In genomic region chr11:119084446-119085278, GRCm38 (mm10) we compare ENCODE assay signal across 9 mouse cellular contexts. TPM values are rescaled to one million over a fixed set of nuclear protein-coding genes. Genes with fewer than 3 reads are reported as not detected.
DNase-seq lines count a peak whose midpoint lies in the region; ATAC-seq and TF ChIP-seq lines count a peak whose summit lies in the region.
"Had no signal": no experiment of that assay in that cellular context is flagged by ENCODE, and none has a peak within 500 bp of the region (broad histone marks: within the 10 kb centered on the region; RNA-seq: fewer than 3 reads in every experiment).

No protein-coding gene starts in this region.

- peak; percentile 56 for DNase-seq in cerebellum, adult 11-12 months
- DNase-seq in cerebellum, postnatal 4 days (ENCODE audit: low spot score in 2 of 2): no peak
- peak; percentile 60 for DNase-seq in adrenal gland, adult 2 months
- peak; percentile 56 for DNase-seq in hindbrain, embryonic 10.5 days (ENCODE audit: low spot score)
- DNase-seq in left cerebral cortex, adult 2 months (ENCODE audit: extremely low spot score in 1 of 2, low spot score in 2 of 2): peak; percentile 42 to 50
- peak; percentile 63 for DNase-seq in midbrain, embryonic 10.5 days (ENCODE audit: low spot score)
- DNase-seq in thymus, adult 2 months: peak; percentile 66

- no peak for TF ChIP-seq CTCF in left cerebral cortex, adult 2 months (IDR thresholded peaks at IDR 0.05)
- TF ChIP-seq CTCF in thymus, adult 2 months (IDR thresholded peaks at IDR 0.05; ENCODE audit: borderline replicate concordance, control insufficient read depth, extremely low read depth, insufficient read depth, low read length, poor library complexity): no peak

- H3K9ac ChIP-seq in embryonic facial prominence, embryonic 13.5 days: peak overlapping the region; percentile 94

- H3K27ac ChIP-seq in embryonic facial prominence, embryonic 13.5 days: peak overlapping the region; percentile 98
- H3K27ac ChIP-seq in hindbrain, embryonic 10.5 days: peak overlapping the region; percentile 97
- peak overlapping the region; percentile 97 for H3K27ac ChIP-seq in left cerebral cortex, adult 2 months
- H3K27ac ChIP-seq in midbrain, embryonic 10.5 days (replicated peaks): peak overlapping the region; percentile 97
- peak overlapping the region; percentile 91 for H3K27ac ChIP-seq in thymus, adult 2 months (ENCODE audit: control insufficient read depth, insufficient read depth, low read length)

- peaks cover 80% of the 10 kb centered on the region for H3K4me1 ChIP-seq in embryonic facial prominence, embryonic 13.5 days
- peaks cover 90% of the 10 kb centered on the region for H3K4me1 ChIP-seq in hindbrain, embryonic 10.5 days (replicated peaks)
- peaks cover 95% of the 10 kb centered on the region for H3K4me1 ChIP-seq in midbrain, embryonic 10.5 days
- H3K4me1 ChIP-seq in thymus, adult 2 months (replicated peaks; ENCODE audit: control insufficient read depth, insufficient read depth, low read length): peaks cover 68% of the 10 kb centered on the region

- H3K9me3 ChIP-seq in embryonic facial prominence, embryonic 13.5 days: no peaks in the 10 kb centered on the region
- H3K9me3 ChIP-seq in hindbrain, embryonic 10.5 days: no peaks in the 10 kb centered on the region
- no peaks in the 10 kb centered on the region for H3K9me3 ChIP-seq in midbrain, embryonic 10.5 days (replicated peaks)

- peaks cover 67% of the 10 kb centered on the region for H3K27me3 ChIP-seq in embryonic facial prominence, embryonic 13.5 days
- peaks cover 87% of the 10 kb centered on the region for H3K27me3 ChIP-seq in hindbrain, embryonic 10.5 days (ENCODE audit: insufficient read depth, poor library complexity, severe bottlenecking)
- peaks cover 87% of the 10 kb centered on the region for H3K27me3 ChIP-seq in midbrain, embryonic 10.5 days (ENCODE audit: low read depth, poor library complexity, severe bottlenecking)
- peaks cover 10% of the 10 kb centered on the region; the same call in 1 of the 2 replicates for H3K27me3 ChIP-seq in thymus, adult 2 months (ENCODE audit: control insufficient read depth, insufficient read depth, low read length)

- H3K4me2 ChIP-seq in embryonic facial prominence, embryonic 13.5 days: peak overlapping the region; percentile 88

- under 1% methylated on average over 17 of the region's 18 CpGs for WGBS in embryonic facial prominence, embryonic 13.5 days
- under 1% methylated on average over 18 of the region's 18 CpGs for WGBS in hindbrain, embryonic 10.5 days
- WGBS in midbrain, embryonic 10.5 days: 1% methylated on average over 18 of the region's 18 CpGs
- WGBS in thymus, adult 2 months: under 1% methylated on average over 18 of the region's 18 CpGs

- H3K36me3 ChIP-seq in embryonic facial prominence, embryonic 13.5 days: peaks cover 25% of the 10 kb centered on the region
- H3K36me3 ChIP-seq in hindbrain, embryonic 10.5 days: peaks cover 11% of the 10 kb centered on the region
- peaks cover 15% of the 10 kb centered on the region for H3K36me3 ChIP-seq in midbrain, embryonic 10.5 days
- peaks cover 24% of the 10 kb centered on the region for H3K36me3 ChIP-seq in thymus, adult 2 months (ENCODE audit: control insufficient read depth, insufficient read depth, low read length)
- H3K36me3 ChIP-seq: G1E had no signal

- intact Hi-C loops in left cerebral cortex, adult 2 months (cut with DNase I): loop anchor here (1.0 kb wide), 1 partner anchor 43 kb away; no protein-coding TSS in a partner anchor

- TF ChIP-seq POLR2A in thymus, adult 2 months (IDR thresholded peaks at IDR 0.05; ENCODE audit: control insufficient read depth, extremely low read depth, insufficient read depth, low read length, poor library complexity): no peak; the same call in 1 of the 2 replicates

- no peak for ATAC-seq in embryonic facial prominence, embryonic 13.5 days (ENCODE audit: insufficient number of reproducible peaks, insufficient read depth, low FRiP score, low TSS enrichment, low read depth)

- H3K4me3 ChIP-seq in embryonic facial prominence, embryonic 13.5 days: peak overlapping the region; percentile 81
- H3K4me3 ChIP-seq in hindbrain, embryonic 10.5 days: peak overlapping the region; percentile 88
- H3K4me3 ChIP-seq in left cerebral cortex, adult 2 months: peak overlapping the region; percentile 86
- H3K4me3 ChIP-seq in midbrain, embryonic 10.5 days: peak overlapping the region; percentile 84
- peak overlapping the region; percentile 64 for H3K4me3 ChIP-seq in thymus, adult 2 months (ENCODE audit: control insufficient read depth, insufficient read depth, low read length)

RNA-seq across cellular contexts. Expression of gene Cbx4, which starts 1.4 kb away (rescaled TPM):
- 100 to 1,000 TPM; 144 to 197 TPM for total RNA-seq in adrenal gland, adult 2 months (2021)
- 89.0 and 127 TPM in 2 replicates for polyA plus RNA-seq in adrenal gland, adult 2 months (2012; rRNA removed)
- 13.0 and 14.4 TPM in 2 replicates for polyA plus RNA-seq in embryonic facial prominence, embryonic 13.5 days (2015; fragmentation: Nextera tagmentation; extraction: Ambion mirVana)
- 4.4 and 8.2 TPM in 2 replicates for polyA plus RNA-seq in hindbrain, embryonic 10.5 days (2016; fragmentation: Nextera tagmentation; extraction: Ambion mirVana)
- 10 to 100 TPM; 51.4 to 54.3 TPM for total RNA-seq in left cerebral cortex, adult 2 months (2021)
- 5.1 and 7.1 TPM in 2 replicates for polyA plus RNA-seq in midbrain, embryonic 10.5 days (2016; fragmentation: Nextera tagmentation; extraction: Ambion mirVana)
- 54.7 and 56.8 TPM in 2 replicates for polyA plus RNA-seq in thymus, adult 2 months (2012; rRNA removed)
- total RNA-seq: G1E had no signal

RNA-seq across cellular contexts. Expression of gene Cbx8, which starts 43.9 kb away (rescaled TPM):
- total RNA-seq in adrenal gland, adult 2 months (2021): 10 to 100 TPM; 16.3 to 22.9 TPM
- 11.3 and 12.2 TPM in 2 replicates for polyA plus RNA-seq in adrenal gland, adult 2 months (2012; rRNA removed)
- polyA plus RNA-seq in embryonic facial prominence, embryonic 13.5 days (2015; fragmentation: Nextera tagmentation; extraction: Ambion mirVana): 6.8 and 10.7 TPM in 2 replicates
- polyA plus RNA-seq in hindbrain, embryonic 10.5 days (2016; fragmentation: Nextera tagmentation; extraction: Ambion mirVana): 11.2 and 13.0 TPM in 2 replicates
- total RNA-seq in left cerebral cortex, adult 2 months (2021): 10 to 100 TPM; 11.1 to 11.2 TPM
- 13.5 and 15.0 TPM in 2 replicates for polyA plus RNA-seq in midbrain, embryonic 10.5 days (2016; fragmentation: Nextera tagmentation; extraction: Ambion mirVana)
- polyA plus RNA-seq in thymus, adult 2 months (2012; rRNA removed): 8.1 and 8.2 TPM in 2 replicates
- total RNA-seq: G1E had no signal
- polyA plus RNA-seq: G1E had no signal

Comparison
In these comparisons a context has a peak if more than half of its experiments do, and no peak if none do; other contexts are left out.
1. DNase-seq: peak in cerebellum, adult 11-12 months (single experiment), adrenal gland, adult 2 months (single experiment), hindbrain, embryonic 10.5 days (single experiment), left cerebral cortex, adult 2 months (2 of 2), midbrain, embryonic 10.5 days (single experiment) and thymus, adult 2 months (single experiment); none in cerebellum, postnatal 4 days (0 of 2).
2. Peak in every context shown above with its lines, with median percentiles within 50 percentile points of each other: H3K27ac ChIP-seq and H3K4me3 ChIP-seq.